Mouse (Mus musculus) spleen, postnatal 10 days (tissue): ENCODE results near the gene Klk8.
A peak's percentile ranks its signal among the peaks of the same experiment; 100 is the strongest.

ENCODE experiments used
- DNase-seq, 2 experiments: peaks; one replicate each; pipeline ENCODE4 v3.0.0; 2021 to 2022; ENCODE audit warnings: low spot score in 2 of 2

The Klk8 gene

DNA sequence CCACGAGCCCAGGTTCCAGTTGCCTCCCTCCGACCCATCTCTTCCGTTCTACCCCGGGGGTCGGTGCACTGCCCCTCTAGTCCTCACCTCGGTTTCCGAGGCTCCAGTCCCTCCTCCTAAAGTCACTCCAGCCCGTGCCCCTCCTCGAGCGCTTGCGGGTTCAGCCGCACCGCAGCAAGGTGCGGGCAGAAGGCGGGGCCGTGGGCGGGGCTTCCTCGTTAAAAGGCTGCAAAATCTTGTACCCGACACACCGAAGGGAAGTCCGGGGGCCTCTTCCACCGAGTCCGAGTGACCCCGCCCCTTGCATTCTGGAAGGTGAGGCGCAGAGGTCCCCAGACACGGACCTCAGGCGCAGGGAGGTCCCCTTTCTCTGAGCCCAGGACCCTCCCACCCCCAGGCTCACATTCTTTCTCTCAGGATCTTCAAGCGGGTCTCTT is at the start of gene Klk8:
Gene Klk8 (plus strand): TSS at position 245 of the 437 bp plus-strand sequence.
- peak in 1 of 2 experiments; percentile 55 for DNase-seq

DNA sequence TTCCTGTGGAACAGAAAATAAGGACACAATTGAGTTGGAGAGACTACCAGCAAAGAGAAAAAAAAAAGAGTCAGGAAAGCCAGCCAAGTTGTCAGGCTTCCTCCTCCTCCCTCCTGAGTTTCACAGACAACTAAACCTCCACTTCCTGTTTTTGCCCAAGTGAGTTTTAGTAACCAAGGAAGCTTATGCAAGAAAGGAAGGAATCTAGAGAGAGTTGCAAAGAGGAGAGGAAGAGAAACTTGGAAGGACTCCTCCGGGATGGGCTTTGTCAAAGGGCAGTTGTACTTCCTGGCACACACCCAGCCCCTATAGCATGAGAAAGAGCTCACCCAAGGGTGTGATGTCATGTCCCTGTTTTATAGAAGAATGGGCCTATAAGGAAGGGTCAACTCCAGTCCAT is 49.6 kb upstream of the Klk8 start:
- no peak for DNase-seq

DNA sequence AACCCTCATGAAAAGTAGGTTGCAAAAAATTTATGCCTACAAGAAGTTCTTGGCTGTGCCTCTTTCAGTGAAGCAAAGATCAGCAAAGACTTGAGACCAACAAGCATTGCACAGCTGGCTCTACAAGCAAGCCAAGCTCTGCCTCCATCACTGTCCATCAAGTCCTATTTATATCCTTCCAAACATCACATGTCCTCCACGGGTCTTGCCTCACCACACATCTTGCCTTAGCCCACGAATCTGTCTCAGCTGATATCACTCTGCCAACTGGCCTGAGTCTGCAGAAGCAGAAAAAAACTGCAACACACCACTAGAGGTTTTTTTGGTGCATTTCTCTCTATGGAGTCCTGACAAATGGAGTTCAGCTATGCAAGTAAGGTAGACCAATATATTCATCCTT is 44.6 kb upstream of the Klk8 start:
- no peak for DNase-seq

DNA sequence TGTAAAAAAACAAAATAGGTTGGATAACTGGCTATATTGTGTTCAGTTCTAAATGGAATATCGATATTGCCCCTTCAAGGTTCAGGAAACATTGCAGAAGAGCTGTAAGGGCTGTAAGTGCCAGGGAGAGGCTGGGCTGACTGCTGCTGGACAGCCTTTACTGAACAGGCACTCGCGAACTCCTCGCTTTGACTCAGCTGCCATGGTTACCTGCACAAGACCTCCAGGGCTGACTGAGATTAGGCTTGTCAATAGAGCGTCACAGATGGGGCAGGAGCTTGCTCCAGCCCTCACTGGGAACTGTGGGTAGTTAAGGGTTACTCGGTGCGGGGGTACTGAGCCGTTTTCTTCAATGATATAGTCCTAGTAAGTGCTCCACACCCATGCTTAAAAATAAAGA is 30.9 kb upstream of the Klk8 start:
- DNase-seq = no peak

DNA sequence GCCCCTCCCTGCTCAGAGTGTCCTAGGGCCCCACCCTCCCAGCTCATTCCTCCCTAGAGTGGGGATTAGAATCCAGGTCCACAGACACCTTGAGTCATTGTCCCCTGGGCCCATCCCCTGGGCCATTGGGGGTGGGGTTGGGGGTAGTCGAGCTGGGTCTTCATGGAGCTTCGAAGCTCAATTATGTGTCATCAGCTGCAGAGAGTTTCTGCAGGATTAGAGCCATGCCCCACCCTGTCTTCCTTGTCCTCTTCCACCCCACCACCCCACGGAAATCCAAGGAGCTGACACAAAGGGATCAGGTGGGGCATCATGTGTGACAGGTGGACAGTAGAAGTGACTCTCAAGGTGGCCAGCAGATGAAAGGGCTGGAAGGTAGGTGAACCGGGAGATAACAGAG is 28.8 kb upstream of the Klk8 start, which contains the start of gene Klk12:
Gene Klk12 (plus strand): TSS at position 301 of the 400 bp plus-strand sequence.
- DNase-seq = no peak

DNA sequence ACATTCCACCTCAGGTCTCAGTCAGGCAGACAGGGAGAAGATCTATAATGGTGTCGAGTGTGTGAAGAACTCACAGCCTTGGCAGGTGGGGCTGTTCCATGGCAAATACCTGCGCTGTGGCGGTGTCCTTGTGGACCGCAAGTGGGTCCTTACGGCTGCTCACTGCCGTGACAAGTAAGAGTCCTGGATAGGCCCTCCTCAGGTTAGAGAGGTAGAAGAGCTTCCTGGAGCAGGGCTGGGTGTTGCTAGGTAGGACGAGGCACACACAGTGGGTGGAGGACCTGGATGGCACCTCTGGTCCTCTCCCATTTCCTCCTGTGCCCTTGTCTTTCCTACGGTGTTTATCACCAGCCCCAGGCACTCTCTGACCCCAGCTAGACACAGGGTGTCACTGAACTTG is 27.7 kb upstream of the Klk8 start:
- no peak for DNase-seq

DNA sequence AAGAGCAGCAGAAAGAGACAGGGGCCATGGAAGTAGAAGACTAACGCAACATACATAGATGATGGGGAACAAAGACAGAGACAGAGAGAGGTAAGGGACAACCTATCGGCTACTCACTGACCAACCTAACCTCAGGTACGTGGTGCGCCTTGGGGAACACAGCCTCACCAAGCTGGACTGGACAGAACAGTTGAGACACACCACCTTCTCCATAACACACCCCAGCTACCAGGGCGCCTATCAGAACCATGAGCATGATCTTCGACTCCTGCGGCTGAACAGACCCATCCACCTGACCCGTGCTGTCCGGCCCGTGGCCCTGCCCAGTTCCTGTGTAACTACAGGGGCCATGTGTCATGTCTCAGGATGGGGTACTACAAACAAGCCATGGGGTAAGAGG is 26.7 kb upstream of the Klk8 start:
- no peak for DNase-seq

DNA sequence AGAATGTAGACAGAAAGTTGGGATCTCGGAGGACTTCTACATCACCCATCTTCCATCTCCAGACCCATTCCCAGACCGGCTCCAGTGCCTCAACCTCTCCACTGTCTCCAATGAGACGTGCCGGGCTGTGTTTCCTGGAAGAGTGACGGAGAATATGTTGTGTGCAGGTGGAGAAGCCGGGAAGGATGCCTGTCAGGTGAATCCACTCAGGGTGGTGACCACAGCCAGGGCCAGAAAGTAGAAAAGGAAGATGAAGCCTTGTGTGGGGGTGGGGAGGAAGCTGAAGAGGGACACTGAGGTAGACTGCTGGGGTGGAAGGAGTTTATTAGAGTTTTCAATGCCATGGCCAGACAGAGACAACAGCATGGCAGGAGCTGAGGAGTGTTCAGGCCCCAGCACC is 25.5 kb upstream of the Klk8 start:
- peak in 1 of 2 experiments; percentile 4 for DNase-seq

DNA sequence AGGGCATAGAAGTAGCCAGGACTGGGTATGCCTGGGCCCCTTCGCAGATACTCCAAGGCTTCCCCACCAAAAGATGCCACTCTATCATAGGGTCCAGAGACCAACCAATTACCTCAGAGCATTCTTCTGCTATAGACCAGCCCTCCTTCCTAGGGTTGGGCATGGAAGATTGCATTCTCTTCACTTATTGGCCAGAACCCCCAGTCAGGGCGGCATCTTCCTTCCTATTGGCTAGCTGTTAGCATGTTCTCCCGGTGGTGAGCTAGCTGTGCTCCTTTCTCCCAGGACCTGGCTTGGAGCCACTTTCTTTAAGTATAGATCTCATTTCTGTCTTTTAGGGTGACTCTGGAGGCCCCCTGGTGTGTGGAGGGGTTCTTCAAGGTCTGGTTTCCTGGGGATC is 24.5 kb upstream of the Klk8 start:
- no peak for DNase-seq

DNA sequence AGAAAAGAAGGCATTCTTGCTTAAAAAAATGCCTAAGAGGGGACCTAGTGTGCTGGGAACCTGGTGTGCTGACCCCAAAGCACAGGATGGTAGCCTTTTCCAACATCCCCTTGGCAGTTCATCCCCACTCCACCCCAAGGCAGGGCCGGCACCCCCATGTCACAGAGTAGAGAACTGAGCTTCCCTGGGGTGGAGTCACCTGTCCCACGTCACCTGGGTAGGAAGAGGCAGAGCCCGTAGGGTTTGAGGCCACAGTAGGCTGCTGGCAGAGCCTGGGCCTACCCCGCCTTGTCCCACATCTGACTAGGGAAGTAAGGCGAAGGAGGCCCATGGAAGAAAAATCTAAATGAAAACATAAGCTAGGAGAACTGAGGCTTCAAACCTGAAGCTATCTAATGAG is 23.0 kb upstream of the Klk8 start, which contains the start of gene Klk11:
Gene Klk11 (plus strand): TSS at position 241 of the 400 bp plus-strand sequence.
- DNase-seq = no peak

DNA sequence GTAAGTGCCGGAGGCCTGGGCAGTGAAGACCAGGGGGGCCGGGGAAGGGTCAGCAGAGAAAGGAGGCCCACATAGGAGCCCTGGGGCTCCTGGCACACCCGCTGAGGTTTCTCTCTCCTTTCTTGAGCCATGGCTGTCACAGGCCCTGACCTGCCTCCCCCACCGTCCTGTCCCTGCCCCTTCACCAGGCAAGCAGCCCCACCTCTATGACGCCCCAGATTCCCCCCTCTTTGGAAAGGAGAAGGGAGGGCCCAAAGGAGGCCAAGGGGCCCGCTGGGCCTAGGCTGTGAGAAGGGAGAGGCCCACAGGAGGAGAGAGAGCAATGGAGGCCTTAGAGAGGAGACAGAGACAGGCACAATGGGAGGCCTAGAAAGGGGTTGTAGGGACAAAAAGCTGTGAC is 22.6 kb upstream of the Klk8 start:
- DNase-seq = peak in 1 of 2 experiments; percentile 3

DNA sequence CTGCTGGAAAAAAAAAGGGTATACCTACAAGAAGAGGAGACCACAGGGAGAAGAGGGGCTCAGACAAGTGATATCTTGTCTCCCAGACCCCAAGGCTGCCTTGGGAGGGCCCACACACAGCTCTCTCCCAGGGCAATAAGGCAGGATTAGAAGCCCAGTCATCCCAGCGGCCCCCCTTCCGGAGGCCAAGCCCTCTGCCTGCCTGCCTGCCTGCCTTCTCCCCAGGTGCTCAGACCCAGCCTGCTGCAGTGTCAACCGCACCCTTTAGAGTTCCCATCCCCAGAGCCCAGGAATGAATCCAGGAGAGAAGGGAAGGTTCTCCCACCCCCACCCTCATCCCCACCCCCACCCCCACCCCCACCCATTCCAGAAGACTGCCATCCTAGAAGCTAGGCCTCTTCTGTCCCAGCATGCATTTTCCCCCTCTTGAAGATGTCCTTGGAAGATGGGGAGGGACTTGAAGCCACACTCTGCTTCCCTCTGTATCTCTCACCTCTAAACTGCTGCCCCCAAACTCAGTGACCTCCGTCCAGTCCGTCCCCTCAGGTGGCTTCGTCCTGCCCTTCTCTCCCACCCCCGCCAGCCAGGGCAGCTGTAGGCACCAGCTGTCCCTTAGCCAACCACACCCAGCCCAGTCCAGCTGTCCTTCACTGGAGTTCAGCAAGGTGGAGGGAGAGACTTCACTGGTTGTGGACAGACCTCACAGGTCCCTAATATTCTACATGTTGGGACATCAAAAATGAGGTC is 21.9 kb upstream of the Klk8 start:
- peak in 1 of 2 experiments; percentile 10 for DNase-seq

DNA sequence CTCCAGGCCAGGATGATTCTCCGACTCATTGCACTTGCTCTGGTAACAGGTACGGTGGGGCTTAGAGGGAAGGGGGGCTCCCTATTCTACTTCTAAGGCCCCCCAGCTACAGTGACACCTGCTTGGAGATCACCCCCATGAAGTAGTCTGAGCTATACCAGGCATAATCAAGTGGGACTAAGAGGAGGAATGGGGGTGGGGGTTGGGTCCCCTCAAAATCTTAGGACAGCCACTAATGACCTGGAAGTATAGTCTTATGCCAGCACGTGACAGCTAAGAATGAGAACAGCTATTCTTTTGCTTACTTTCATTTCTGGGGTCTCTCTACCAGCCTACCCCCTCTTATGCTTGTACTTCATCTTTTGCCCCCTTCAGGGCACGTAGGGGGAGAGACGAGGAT is 20.9 kb upstream of the Klk8 start:
- no peak for DNase-seq

DNA sequence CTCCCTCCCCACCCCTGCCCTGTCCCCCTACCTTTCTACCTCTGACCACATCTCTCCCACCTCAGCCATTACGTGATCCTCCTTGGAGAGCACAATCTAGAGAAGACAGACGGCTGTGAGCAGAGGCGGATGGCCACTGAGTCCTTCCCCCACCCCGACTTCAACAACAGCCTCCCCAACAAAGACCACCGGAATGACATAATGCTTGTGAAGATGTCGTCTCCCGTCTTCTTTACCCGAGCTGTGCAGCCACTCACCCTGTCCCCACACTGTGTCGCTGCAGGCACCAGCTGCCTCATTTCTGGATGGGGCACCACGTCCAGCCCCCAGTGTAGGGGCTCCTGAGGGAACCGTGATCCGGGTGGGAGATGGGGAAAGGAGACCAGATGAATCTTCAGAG is 20.0 kb upstream of the Klk8 start:
- DNase-seq = peak in 1 of 2 experiments; percentile 6

DNA sequence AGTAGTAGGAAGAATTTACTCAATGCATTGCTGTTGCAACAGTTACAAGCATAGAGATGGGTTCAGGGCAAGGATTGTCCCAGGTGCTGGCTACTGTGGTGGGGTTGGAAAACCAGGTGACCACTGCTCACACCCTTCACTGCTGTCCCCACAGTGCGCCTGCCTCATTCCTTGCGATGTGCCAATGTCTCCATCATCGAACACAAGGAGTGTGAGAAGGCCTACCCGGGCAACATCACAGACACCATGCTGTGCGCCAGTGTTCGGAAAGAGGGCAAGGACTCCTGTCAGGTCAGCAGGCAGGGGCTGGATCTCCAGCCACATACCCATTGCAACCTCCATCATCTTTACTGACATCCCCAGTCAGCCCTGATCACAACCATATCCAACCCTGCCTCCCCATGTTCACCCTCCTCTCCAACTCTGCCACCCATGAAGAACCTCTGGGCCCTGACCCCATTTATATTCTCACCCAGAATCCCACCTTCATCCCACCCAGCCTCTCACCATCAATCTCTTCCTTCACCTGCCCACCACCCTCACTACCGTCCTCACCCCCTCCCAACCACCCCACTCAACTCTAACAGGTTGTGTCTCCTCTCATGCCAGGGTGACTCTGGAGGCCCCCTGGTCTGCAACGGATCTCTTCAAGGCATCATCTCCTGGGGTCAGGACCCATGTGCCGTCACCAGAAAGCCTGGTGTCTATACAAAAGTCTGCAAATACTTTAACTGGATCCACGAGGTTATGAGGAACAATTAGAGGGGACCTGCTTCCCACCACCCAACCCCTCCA is 19.0 kb upstream of the Klk8 start:
- peak in 1 of 2 experiments; percentile 3 for DNase-seq

DNA sequence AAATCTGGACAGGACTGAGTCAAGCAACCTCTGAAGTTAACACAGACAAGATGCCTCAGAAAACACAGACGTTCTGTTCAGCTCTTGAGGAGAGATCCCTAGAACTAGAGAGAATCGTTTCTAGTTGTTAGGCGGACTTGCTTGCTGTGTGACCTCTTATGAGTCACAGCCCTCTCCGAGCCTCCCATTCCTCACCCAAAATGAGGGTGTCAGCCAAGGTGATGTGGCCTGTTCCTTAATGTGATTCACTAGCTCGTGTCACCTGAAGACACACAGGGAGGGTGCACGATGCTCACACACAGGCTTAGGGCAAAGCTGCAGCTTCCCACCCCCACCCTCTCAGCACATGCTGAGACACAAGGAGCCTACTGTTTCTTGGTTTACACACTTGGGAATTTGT is 17.1 kb upstream of the Klk8 start:
- no peak for DNase-seq

DNA sequence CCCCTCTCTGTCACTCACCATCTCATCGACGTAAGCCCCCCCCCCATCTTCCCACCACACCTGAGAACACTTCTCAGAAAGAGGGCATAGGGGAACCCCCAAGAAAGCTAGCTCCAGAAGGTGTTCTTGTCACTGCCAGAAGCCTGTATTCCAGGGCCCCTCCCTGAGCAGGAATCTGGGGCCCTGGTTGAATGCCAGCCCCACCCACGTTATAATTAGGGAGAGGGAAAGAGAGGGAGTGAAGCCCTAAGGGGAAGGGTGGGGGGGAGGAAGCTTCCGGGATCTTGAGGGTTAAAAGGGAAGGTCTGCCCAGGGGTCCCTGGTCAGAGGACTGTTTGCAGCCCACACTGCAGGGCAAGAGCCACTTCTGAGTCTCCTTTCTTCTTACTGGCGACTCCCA is 16.6 kb upstream of the Klk8 start, which contains the start of gene Klk10:
Gene Klk10 (plus strand): TSS at position 290 of the 400 bp plus-strand sequence.
- peak in 1 of 2 experiments; percentile 4 for DNase-seq

DNA sequence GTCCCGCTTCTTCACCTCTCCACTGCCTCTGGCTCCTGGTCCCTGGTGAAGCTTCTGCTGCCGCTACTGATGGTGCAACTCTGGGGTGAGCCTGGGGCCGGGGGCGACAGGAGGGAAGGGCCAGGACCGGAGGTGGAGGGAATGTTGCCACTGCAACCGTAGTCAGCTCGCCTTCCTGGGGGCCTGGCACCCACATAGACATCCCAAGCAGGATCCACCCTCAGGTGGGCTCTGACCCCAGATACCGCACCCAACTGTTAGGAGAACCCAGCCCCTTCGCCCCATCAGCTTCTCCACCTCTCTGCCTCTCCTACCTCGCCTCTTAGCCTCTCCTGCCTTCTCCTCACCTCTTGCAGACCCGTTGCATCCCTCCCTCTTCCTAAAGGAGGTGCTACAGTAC is 15.8 kb upstream of the Klk8 start:
- no peak for DNase-seq

DNA sequence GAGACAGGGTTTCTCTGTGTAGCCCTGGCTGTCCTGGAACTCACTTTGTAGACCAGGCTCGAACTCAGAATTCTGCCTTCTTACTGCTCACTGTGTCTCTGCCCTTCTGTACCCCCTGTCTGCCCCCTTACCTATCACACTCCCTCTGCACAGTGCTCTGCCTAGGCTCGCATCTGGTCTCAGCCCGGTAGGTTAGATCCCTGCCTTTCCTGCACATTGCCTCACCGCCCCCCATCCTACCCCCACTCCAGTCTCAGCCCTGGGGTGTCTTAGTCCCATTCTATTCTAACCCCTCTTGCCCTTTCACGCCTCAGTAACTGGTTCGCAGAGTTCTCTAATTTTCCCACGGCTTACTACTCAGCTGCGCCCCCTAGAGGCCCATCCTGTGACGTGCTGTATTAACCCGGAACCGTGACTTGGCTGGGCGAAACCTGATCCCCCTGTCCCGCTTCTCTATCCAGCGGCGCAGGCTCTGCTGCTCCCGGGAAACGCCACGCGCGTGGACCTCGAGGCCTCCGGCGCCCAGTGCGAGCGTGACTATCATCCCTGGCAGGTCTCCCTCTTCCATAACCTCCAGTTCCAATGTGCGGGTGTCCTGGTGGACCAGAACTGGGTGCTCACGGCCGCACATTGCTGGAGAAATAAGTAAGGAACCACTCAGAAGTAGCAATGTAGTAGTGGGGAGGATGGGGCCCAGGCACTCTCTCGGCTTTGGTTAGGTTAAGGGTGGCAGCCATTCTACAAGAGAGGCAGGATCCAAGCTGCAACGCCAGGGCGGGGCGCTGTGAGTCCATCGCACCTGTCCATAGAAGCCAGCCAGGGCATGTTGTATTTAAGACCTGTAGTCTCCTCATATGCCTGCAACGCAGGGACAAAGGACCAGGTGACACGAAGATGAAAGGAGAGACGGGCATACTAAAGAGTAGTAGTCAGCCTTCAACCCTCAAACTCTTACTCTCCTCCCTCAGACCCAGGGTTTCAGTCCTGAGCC is 14.8 kb upstream of the Klk8 start:
- DNase-seq = peak; percentile 53 to 80

DNA sequence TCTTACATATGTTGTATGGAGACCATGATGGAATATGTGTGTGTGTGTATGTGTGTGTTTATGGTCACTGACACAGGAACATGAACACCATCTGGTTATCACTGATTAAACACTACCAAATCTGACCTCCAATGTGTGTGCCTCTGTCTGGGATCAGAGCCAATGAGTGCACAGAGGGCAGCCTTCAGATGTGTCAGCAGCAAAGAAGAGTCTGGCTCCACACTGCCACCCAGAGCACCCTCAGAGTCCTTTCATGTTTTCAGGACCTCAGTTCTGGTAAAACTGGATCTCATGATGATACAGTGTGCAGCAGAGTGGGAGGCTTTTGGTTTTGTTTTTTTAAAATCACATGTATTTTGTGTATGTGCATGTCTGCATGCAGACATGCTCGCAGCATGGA is 12.1 kb upstream of the Klk8 start:
- no peak for DNase-seq

DNA sequence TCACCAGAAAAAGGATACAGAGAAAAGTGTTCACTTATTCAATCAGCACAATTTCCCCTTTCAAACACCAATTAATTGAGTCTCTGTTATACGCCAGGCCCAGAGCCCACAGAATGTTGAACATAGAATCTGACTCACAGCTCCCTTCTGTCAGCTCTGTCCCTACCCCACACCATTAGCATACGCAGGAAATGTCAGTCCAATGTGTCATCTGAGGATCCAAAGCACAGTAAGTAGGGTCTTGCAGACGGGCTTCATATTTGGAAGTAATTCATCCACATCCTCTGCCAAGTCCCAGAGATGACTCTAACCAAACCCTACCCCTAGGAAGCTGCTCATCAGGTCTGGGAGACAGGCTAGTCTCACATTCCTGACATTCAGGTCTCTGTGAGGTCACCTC is 9.3 kb upstream of the Klk8 start:
- DNase-seq = no peak

DNA sequence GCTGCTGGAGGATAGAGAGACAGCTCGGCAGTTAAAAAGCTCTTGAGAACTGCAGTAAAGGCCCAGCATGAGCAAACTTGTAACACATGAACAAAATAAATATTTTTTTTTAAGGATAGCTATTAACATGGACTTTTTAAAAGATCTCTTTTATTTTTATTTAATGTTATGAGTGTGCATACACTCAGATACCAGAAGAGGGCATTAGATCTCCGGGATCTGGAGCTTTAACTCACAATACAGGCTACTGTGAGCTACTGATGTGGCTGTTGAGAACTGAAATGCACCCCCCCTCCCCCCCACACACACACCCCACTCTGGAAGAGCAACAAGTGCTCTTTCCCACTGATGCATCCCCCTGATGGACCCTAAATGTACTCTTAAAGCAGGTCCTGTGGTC is 8.1 kb upstream of the Klk8 start:
- DNase-seq = no peak
